Mouse (Mus musculus): ENCODE results near the gene Retreg1.

GRCm38 (mm10) chr15:25797888-25798287, 45.1 kb upstream of the Retreg1 start:
- TF ChIP-seq CTCF (IDR thresholded peaks at IDR 0.05; ENCODE audit: low read depth) (no peak), EP300 (IDR thresholded peaks at IDR 0.05; ENCODE audit: low read depth) (no peak)

All from liver, embryonic 14.5 days (tissue).